Mouse (Mus musculus) lung, adult 2 months (tissue): ENCODE results near the gene 2510039O18Rik. TPM values are rescaled to one million over a fixed set of nuclear protein-coding genes. Genes with fewer than 3 reads are reported as not detected.
A peak's percentile ranks its signal among the peaks of the same experiment; 100 is the strongest.

Experiments used
- DNase-seq: peaks from one replicate; pipeline ENCODE4 v3.0.0; 2022
- H3K4me1 ChIP-seq: fragments of 200-500 bp; 2 replicates; pipeline ENCODE4 v1.6.1; 2011; ENCODE audit warnings: low read length; ENCODE audit not compliant: control insufficient read depth, insufficient read depth
- H3K4me3 ChIP-seq: fragments of 200-500 bp; replicated peaks from 2 replicates; pipeline ENCODE3; 2011; ENCODE audit warnings: low read depth, mild to moderate bottlenecking, control low read depth, low read length; ENCODE audit errors: extremely low read depth
- CTCF ChIP-seq: fragments of 200-500 bp; IDR thresholded peaks from 2 replicates; pipeline ENCODE4 v1.5.1; 2011; ENCODE audit warnings: mild to moderate bottlenecking, low read length, control low read depth; ENCODE audit not compliant: insufficient read depth
- POLR2A ChIP-seq: fragments of 200-500 bp; IDR thresholded peaks from 2 replicates; pipeline ENCODE4 v1.6.1; 2011; ENCODE audit warnings: low read depth, mild to moderate bottlenecking, control low read depth, low read length, borderline replicate concordance; ENCODE audit errors: extremely low read depth
- whole genome bisulfite sequencing: fragments of 180-500 bp; shearing (Covaris S2); methylation state at CpG from one replicate; pipeline ENCODE4 v1.1.7; 2018; 5-methylcytosine and 5-hydroxymethylcytosine counted together
- polyA plus RNA-seq: library from polyadenylated mRNA; depleted of rRNA; stranded (reverse); fragments of >200 nt; gene quantifications from 2 replicates; pipeline ENCODE4 v1.2.3, GENCODE M21; 2012; rRNA removed

The 2510039O18Rik gene
- polyA plus RNA-seq: 84.1 and 97.5 TPM in 2 replicates

DNA sequence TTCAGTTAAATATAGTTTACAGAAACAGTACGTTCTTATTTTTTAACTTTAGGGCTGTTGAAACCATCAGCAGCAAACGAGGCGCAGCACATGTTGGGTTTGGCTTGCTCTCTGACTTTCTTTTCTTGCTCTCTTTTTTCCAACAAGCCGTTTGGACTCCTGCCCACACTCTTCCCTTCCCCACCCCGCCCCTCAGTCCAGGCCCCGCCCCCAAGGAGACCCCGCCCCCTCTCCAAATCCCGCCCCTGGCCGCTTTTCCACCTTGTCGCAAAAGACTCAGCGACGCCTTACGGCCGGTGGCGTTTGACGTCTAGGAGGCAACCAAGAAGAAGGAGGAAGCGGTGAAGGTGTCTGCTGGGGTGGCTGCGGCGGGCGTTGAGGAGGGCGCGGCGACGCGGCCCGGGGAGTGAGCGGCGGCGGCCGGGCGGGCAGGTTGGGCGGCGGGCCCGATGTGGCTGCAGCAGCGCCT, at the start of gene 2510039O18Rik:
Gene 2510039O18Rik, plus strand, starts transcription at position 320 of the 469 bp plus-strand sequence.
- TF ChIP-seq POLR2A: peak; percentile 83; the same call in 1 of the 2 replicates
- TF ChIP-seq CTCF: no peak

DNA sequence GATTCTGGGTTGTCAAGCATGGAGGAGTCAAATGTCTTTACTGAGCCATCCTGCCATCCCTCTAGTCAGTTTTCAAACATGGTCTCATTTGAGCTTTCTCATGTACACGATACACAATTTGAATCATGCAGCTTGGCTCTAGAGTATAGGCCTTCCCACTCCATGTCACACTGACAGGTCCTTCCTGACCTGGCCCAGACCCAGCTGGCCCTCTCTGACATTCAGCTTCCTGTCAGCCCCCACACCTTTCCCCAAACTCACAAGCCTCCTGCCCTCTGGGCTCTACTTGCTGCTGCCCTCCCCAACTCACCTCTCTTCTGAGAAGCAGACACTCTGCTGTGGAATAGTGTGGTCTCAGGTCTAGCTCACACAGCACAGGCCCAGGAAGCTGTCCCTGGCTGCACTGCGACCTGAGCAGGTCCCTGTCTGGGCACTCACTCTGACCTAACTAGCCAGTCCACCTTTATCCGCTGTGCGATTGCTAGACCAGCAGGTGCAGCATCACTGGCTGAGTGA, 44.8 kb upstream of the 2510039O18Rik start:
- WGBS: 81% methylated on average over 4 of the region's 4 CpGs
- no peak for DNase-seq

More for the DNA sequence above, at the start of gene 2510039O18Rik:
- DNase-seq: peak; percentile 79
- H3K4me1 ChIP-seq: peaks cover 24% of the 10 kb centered on the region
- WGBS: 1% methylated on average over 28 of the region's 35 CpGs
- H3K4me3 ChIP-seq: peak within 1 kb of the TSS; percentile 80

DNA sequence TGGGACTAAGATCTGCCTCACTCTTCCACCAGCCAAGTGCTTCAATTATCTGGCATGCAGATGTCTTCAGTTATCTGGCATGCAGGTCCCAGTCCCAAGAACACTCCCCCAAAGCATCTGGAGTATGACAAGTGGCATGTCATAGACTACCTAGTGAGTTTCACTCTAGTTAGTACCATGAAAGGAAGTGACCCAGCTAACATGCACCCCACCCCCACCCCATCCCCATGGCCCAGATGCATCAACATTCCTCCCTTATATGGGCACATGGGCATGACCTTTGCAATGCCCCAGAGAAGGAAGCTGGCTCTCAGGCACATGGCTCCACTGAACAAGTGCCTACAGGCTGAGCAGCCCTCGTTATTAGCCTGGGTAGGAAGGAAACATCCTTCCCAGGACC, 44.3 kb upstream of the 2510039O18Rik start:
- Histone ChIP-seq H3K4me3 (no peak overlapping the region), H3K4me1 (no peaks in the 10 kb centered on the region; the same call in 1 of the 2 replicates)
- no peak for TF ChIP-seq CTCF
- no peak for TF ChIP-seq POLR2A
- no peak for DNase-seq
- 32% methylated on average over 1 of the region's 1 CpGs for WGBS

More for the DNA sequence above, 44.8 kb upstream of the 2510039O18Rik start:
- TF ChIP-seq POLR2A (no peak), CTCF (no peak)
- no peaks in the 10 kb centered on the region; the same call in 1 of the 2 replicates for H3K4me1 ChIP-seq
- H3K4me3 ChIP-seq: no peak overlapping the region

DNA sequence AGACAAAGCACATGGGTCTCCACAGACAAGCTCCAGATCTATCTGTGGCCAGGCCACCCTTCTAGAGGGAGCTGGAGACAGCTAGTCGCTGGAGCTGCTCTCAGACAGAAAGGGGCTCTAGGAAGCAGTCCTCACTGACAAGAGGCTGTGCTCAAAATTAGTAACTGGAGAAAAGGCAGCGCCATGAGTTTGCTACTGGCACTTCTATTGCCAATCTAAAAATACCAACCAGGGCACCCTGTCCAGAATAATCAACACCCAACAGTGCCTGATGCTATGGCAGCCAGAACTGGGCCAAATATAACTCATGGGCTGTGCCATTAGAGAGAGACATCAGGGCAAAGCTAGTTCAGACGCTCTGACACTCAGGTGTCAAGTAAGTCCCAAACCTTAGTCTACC, 43.3 kb upstream of the 2510039O18Rik start:
- Histone ChIP-seq H3K4me1 (no peaks in the 10 kb centered on the region; the same call in 1 of the 2 replicates), H3K4me3 (no peak overlapping the region)
- 89% methylated on average over 3 of the region's 3 CpGs for WGBS
- DNase-seq: no peak
- TF ChIP-seq POLR2A (no peak), CTCF (no peak)

GRCm38 (mm10) chr4:147900452-147900851, 40.2 kb upstream of the 2510039O18Rik start:
- DNase-seq: no peak
- peaks cover 11% of the 10 kb centered on the region for H3K4me1 ChIP-seq
- TF ChIP-seq CTCF (no peak), POLR2A (no peak)
- 70% methylated on average over 7 of the region's 7 CpGs for WGBS
- no peak overlapping the region for H3K4me3 ChIP-seq

- Histone ChIP-seq H3K4me1 (peaks cover 11% of the 10 kb centered on the region), H3K4me3 (no peak overlapping the region)
- 88% methylated on average over 12 of the region's 12 CpGs for WGBS
- no peak for TF ChIP-seq POLR2A
- TF ChIP-seq CTCF: no peak
- no peak for DNase-seq
Observed at GRCm38 (mm10) chr4:147902906-147903500, 37.7 kb upstream of the 2510039O18Rik start.

DNA sequence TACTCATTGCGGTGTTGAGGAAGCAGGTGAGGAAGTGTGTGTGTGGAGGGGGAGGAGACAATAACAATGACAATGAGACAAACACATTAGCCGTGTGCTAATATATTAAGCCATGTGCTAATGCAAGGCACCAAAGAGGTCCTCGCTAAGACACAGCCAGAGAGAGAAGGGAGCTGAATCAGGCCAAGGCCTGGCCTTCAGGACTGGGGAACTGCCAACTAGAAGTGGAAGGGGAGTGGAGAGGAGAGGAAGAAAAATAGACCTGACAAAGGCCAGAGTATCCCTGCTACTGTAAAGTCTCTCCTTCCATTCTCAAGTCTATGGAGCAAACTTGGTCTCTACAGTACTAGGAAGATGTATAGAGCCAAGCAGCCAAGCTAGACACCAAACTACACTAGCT, 37.1 kb upstream of the 2510039O18Rik start:
- 48% methylated on average over 3 of the region's 3 CpGs for WGBS
- no peak for DNase-seq
- Histone ChIP-seq H3K4me1 (peaks cover 11% of the 10 kb centered on the region), H3K4me3 (peak overlapping the region; percentile 63)
- TF ChIP-seq CTCF (no peak), POLR2A (no peak)

- under 1% methylated on average over 59 of the region's 59 CpGs for WGBS
- TF ChIP-seq POLR2A (0 out of 2 replicates have a peak, but pooled peaks have one; percentile 26), CTCF (no peak)
- Histone ChIP-seq H3K4me3 (peak within 1 kb of the TSS; percentile 98), H3K4me1 (peaks cover 11% of the 10 kb centered on the region)
- DNase-seq: peak; percentile 92
Observed at GRCm38 (mm10) chr4:147904313-147905089, 36.2 kb upstream of the 2510039O18Rik start, which contains the start of gene Mfn2. Gene Mfn2, minus strand, starts transcription at chr4:147904704.

- Histone ChIP-seq H3K4me1 (peaks cover 11% of the 10 kb centered on the region), H3K4me3 (peak overlapping the region; percentile 98)
- DNase-seq: no peak
- 1% methylated on average over 8 of the region's 8 CpGs for WGBS
- TF ChIP-seq POLR2A (no peak; the same call in 1 of the 2 replicates), CTCF (no peak)
Observed at GRCm38 (mm10) chr4:147905090-147905659, 35.5 kb upstream of the 2510039O18Rik start.

GRCm38 (mm10) chr4:147906230-147906629, 34.5 kb upstream of the 2510039O18Rik start:
- no peak for TF ChIP-seq POLR2A
- no peak for DNase-seq
- Histone ChIP-seq H3K4me1 (peaks cover 11% of the 10 kb centered on the region), H3K4me3 (no peak overlapping the region)
- 71% methylated on average over 5 of the region's 5 CpGs for WGBS
